Mouse (Mus musculus) lung, adult 2 months (tissue): ENCODE measurements around the gene Ngp. TPM values are rescaled to one million over a fixed set of nuclear protein-coding genes. Genes with fewer than 3 reads are reported as not detected.

Experiments used
- DNase-seq: peaks from one replicate; pipeline ENCODE4 v3.0.0; 2022
- H3K4me1 ChIP-seq: fragments of 200-500 bp; 2 replicates; pipeline ENCODE4 v1.6.1; 2011; ENCODE audit warnings: low read length; ENCODE audit not compliant: control insufficient read depth, insufficient read depth
- H3K4me3 ChIP-seq: fragments of 200-500 bp; replicated peaks from 2 replicates; pipeline ENCODE3; 2011; ENCODE audit warnings: low read depth, mild to moderate bottlenecking, control low read depth, low read length; ENCODE audit errors: extremely low read depth
- CTCF ChIP-seq: fragments of 200-500 bp; IDR thresholded peaks from 2 replicates; pipeline ENCODE4 v1.5.1; 2011; ENCODE audit warnings: mild to moderate bottlenecking, low read length, control low read depth; ENCODE audit not compliant: insufficient read depth
- POLR2A ChIP-seq: fragments of 200-500 bp; IDR thresholded peaks from 2 replicates; pipeline ENCODE4 v1.6.1; 2011; ENCODE audit warnings: low read depth, mild to moderate bottlenecking, control low read depth, low read length, borderline replicate concordance; ENCODE audit errors: extremely low read depth
- WGBS: fragments of 180-500 bp; shearing (Covaris S2); methylation state at CpG from one replicate; pipeline ENCODE4 v1.1.7; 2018; 5-methylcytosine and 5-hydroxymethylcytosine counted together
- polyA plus RNA-seq: library from polyadenylated mRNA; depleted of rRNA; stranded (reverse); fragments of >200 nt; gene quantifications from 2 replicates; pipeline ENCODE4 v1.2.3, GENCODE M21; 2012; rRNA removed

Gene Ngp
- polyA plus RNA-seq, 1 experiment: 3.4 TPM

DNA sequence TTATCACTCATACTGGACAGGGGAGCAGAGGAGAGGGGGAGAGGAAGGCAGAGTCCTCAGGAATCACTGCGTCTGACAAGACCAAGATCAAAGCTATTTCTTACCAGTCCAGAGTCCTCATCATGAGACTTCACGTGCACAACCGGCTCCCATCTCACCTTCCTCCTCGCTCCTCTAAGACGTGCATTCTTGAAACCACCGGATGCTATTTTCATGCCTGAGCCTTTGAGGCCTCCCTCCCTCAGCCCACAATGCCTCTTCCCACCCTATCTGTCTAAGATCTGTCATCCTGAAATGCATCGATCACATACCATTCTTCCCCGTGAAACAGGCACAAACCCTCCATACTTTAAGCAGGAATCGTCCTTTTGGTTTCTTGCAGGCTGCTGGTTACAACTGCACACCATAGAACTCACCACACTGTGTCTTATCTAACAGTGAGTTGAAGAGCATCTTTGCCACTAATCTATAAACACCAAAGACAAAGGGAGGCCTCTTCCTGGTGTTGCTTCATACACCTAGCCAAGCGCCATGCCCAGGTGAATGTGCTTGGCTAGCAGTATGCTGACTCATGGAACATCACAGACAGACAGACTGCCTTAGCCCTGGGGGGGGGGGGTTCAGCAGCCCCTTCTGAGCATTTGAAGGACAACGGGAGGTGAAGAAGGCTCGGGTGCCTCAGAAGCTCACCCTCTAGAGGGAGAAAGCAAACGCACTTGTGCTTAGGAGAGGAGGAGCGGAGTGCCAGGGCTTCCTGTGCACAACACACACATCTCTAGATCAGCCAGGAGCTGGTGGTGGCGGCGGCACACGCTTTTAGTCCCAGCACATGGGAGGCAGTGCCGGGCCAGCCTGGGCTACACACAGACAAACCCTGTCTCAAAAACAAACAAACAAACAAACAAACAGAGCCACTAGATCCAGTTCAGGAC is 41.6 kb downstream of the Ngp start:
- 63% methylated on average over 18 of the region's 18 CpGs for WGBS
- peaks cover 7% of the 10 kb centered on the region; the same call in 1 of the 2 replicates for H3K4me1 ChIP-seq
- TF ChIP-seq CTCF: no peak
- TF ChIP-seq POLR2A: no peak
- H3K4me3 ChIP-seq: no peak overlapping the region
- no peak for DNase-seq

DNA sequence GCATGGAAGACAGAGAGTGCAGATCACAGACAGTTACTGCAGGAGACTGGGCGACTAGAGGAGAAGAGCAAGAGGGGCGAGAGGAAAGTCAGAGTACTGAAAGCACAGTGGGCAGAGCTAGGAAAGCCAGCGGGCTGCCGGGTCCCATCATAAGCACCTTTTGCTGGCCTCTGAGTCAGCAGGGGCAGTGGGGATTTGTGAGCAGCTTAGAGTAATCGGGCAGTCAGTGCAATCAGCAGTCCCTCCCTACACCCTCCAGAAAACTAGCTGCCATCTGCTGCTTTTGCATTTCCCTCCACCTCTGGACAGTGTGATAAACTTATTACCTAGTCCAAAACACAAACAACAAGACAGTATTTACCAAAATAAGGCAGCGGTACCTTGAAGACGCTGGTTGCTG is 42.8 kb downstream of the Ngp start:
- WGBS: 78% methylated on average over 7 of the region's 7 CpGs
- Histone ChIP-seq H3K4me3 (no peak overlapping the region), H3K4me1 (peaks cover 7% of the 10 kb centered on the region; the same call in 1 of the 2 replicates)
- no peak for DNase-seq
- TF ChIP-seq CTCF (no peak), POLR2A (no peak)

DNA sequence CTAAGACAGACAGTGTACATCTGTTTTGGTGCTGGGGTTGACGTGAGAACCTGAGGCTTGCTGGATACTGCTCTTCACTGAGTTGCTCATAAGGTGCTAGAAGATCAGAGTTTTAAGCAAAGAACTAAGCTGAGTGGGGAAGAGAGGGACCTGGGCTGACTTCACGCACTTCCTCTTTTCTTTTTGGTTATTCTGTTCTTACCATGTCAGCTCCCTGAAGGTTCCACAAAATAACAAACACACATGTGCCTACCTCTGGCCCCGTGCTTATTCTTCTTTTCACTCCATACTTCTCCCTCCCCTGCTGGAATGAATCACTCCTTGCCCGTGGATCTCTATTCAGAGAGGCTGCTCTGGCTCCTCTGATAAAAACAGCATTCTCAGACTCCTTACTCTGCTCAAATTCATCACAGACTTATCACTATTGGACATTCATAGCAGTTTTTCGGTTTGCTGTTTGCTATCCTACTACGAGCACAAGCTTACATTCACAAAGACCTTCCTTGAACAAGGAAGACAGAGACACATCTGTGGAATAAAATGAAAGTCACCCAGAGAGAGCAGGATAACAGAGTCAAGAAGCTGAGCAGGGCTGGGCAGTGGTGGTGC is 44.5 kb downstream of the Ngp start:
- no peak for DNase-seq
- H3K4me3 ChIP-seq: no peak overlapping the region
- peaks cover 3% of the 10 kb centered on the region; the same call in 1 of the 2 replicates for H3K4me1 ChIP-seq
- WGBS: 83% methylated on average over 6 of the region's 6 CpGs
- TF ChIP-seq POLR2A (no peak), CTCF (no peak)

DNA sequence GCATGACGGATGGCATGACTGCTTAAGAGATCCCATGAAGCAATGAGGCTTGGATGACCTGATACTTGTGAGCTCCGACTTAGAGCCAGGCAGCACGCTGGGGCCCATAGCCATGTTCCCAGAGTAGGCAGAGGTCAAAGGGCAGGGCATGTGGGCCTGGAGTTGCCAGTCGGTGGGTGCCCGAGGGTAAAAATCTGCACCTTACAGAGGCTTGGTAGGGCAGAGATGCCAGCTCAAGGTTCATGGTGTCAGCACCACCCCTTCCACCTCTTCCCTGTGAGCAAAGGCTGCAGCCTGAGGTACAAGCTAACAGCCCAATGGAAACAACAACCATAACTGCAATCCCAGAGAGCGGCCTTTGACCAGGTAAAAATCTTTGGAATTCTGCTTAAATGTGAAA is 45.8 kb downstream of the Ngp start:
- DNase-seq: no peak
- no peaks in the 10 kb centered on the region; the same call in 1 of the 2 replicates for H3K4me1 ChIP-seq
- H3K4me3 ChIP-seq: no peak overlapping the region
- TF ChIP-seq CTCF: no peak
- TF ChIP-seq POLR2A: no peak
- WGBS: 92% methylated on average over 6 of the region's 6 CpGs

DNA sequence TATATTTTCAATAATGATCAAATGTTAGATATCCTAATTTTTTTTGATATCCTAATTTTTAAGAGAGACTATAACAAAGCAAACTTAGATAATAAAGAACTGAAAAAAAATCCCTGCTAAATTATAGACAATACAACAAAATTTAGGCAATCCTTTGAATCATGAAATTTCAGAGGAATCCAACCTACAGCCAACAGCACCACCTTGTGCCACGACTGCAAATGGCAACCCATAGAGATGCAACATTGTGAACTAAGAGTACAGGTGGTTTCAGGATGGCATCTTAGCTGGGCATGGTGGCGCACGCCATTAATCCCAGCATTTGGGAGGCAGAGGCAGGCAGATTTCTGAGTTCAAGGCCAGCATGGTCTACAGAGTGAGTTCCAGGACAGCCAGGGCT is 46.6 kb downstream of the Ngp start:
- no peak overlapping the region for H3K4me3 ChIP-seq
- WGBS: 85% methylated on average over 3 of the region's 3 CpGs
- TF ChIP-seq CTCF: peak; percentile 56
- TF ChIP-seq POLR2A: no peak
- H3K4me1 ChIP-seq: no peaks in the 10 kb centered on the region
- peak; percentile 32 for DNase-seq

Other genes with a start within 250 kb of the Ngp start
- gene Cspg5, start 176.0 kb upstream of the Ngp start, polyA plus RNA-seq: 0.61 and 0.71 TPM in 2 replicates
- 6.2 and 8.2 TPM in 2 replicates for gene Elp6, start 114.6 kb upstream of the Ngp start, polyA plus RNA-seq
- 36.7 and 42.1 TPM in 2 replicates for gene Scap, start 86.5 kb upstream of the Ngp start, polyA plus RNA-seq
- gene Ptpn23, start 11.5 kb upstream of the Ngp start, polyA plus RNA-seq: 24.9 and 34.0 TPM in 2 replicates
- gene Klhl18, start 56.9 kb downstream of the Ngp start, polyA plus RNA-seq: 19.2 and 21.1 TPM in 2 replicates
- gene Kif9, start 57.2 kb downstream of the Ngp start, polyA plus RNA-seq: 2.9 and 5.8 TPM in 2 replicates
- gene Setd2, start 112.8 kb downstream of the Ngp start, polyA plus RNA-seq: 34.6 and 42.6 TPM in 2 replicates
- 20.0 and 22.9 TPM in 2 replicates for gene Nradd, start 204.7 kb downstream of the Ngp start, polyA plus RNA-seq
- 58.4 and 66.4 TPM in 2 replicates for gene Nbeal2, start 234.4 kb downstream of the Ngp start, polyA plus RNA-seq
- gene Ccdc12, start 236.8 kb downstream of the Ngp start, polyA plus RNA-seq: 101 and 124 TPM in 2 replicates